Mouse (Mus musculus): ENCODE results near the gene Nif3l1.

DNA sequence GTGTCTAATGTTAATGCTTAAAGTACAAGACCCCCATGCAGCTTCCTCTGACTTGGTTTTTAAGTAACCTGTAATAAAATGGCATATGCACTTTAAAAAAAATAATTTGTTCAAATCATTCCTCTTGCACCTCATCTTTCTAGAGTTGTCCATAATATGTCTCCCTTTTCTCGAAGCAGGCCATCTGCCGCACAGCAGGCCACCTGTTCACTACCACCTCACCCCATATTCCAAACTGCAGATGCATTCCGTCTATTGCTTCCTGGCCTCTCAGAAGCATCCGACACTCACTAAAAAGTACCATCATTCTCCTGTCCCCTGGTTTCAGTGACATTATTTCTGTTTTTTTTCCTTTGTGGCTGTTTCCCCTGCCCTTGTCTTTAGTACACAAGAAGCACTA is 20.6 kb downstream of the Nif3l1 start:
- TF ChIP-seq CTCF (IDR thresholded peaks at IDR 0.05; ENCODE audit: borderline replicate concordance, insufficient read depth, low read length) (no peak), POLR2A (IDR thresholded peaks at IDR 0.05; ENCODE audit: low read depth, low read length) (no peak)
